Mouse (Mus musculus) frontal cortex, postnatal 36 days (tissue): Measurements from ENCODE around the gene Smc6.

Experiments
- DNase-seq, 2 experiments: peaks; one replicate each; pipeline ENCODE4 v3.0.0; 2022; ENCODE audit warnings: low spot score in 2 of 2

Gene Smc6

GRCm38 (mm10) chr12:11281584-11281983, 15.9 kb downstream of the Smc6 start:
- DNase-seq: no peak

GRCm38 (mm10) chr12:11286382-11286781, 20.7 kb downstream of the Smc6 start:
- no peak for DNase-seq

- DNase-seq: no peak
These were observed 35.2 kb downstream of the Smc6 start for GRCm38 (mm10) chr12:11300858-11301257.

- no peak for DNase-seq
These were observed 41.3 kb downstream of the Smc6 start for GRCm38 (mm10) chr12:11306753-11307645.

- no peak for DNase-seq
These were observed 45.4 kb downstream of the Smc6 start for GRCm38 (mm10) chr12:11311106-11311505.

GRCm38 (mm10) chr12:11313840-11314239, 48.2 kb downstream of the Smc6 start:
- DNase-seq: no peak

- DNase-seq: no peak
These were observed 52.0 kb downstream of the Smc6 start for GRCm38 (mm10) chr12:11317671-11318070.

GRCm38 (mm10) chr12:11324480-11324879, 58.8 kb downstream of the Smc6 start:
- DNase-seq: no peak

GRCm38 (mm10) chr12:11326483-11326882, 60.8 kb downstream of the Smc6 start:
- DNase-seq: no peak

GRCm38 (mm10) chr12:11336845-11337244, 71.2 kb downstream of the Smc6 start:
- DNase-seq: peak in 1 of 2 experiments; percentile 54

GRCm38 (mm10) chr12:11338251-11338650, 72.6 kb downstream of the Smc6 start:
- DNase-seq: no peak

- no peak for DNase-seq
These were observed 76.4 kb downstream of the Smc6 start for GRCm38 (mm10) chr12:11342020-11342600.

- no peak for DNase-seq
These were observed 80.3 kb downstream of the Smc6 start for GRCm38 (mm10) chr12:11345963-11346362.

GRCm38 (mm10) chr12:11348423-11348822, 82.7 kb downstream of the Smc6 start:
- peak; percentile 73 to 83 for DNase-seq

- DNase-seq: peak in 1 of 2 experiments; percentile 50
These were observed 84.2 kb downstream of the Smc6 start for GRCm38 (mm10) chr12:11349870-11350269.

- DNase-seq: peak; percentile 79 to 92
These were observed 85.2 kb downstream of the Smc6 start for GRCm38 (mm10) chr12:11350895-11351294.

- DNase-seq: no peak
These were observed 96.7 kb downstream of the Smc6 start for GRCm38 (mm10) chr12:11362435-11362834.

GRCm38 (mm10) chr12:11364870-11365269, 99.2 kb downstream of the Smc6 start:
- DNase-seq: no peak

GRCm38 (mm10) chr12:11367099-11367765, 101.5 kb downstream of the Smc6 start:
- no peak for DNase-seq
